Mouse (Mus musculus) liver, embryonic 15.5 days (tissue): ENCODE measurements around the gene Slc44a5. TPM values are rescaled to one million over a fixed set of nuclear protein-coding genes. Genes with fewer than 3 reads are reported as not detected.

Experiments
- ATAC-seq: fragments of 200-750 bp; cut with Nextera tagmentation; 2 replicates; pipeline ENCODE4 v1.8.0; 2017; ENCODE audit warnings: moderate number of reproducible peaks, mild to moderate bottlenecking, moderate library complexity; ENCODE audit not compliant: insufficient read depth
- H3K27ac ChIP-seq: fragments of 300-500 bp; sonication (generic); replicated peaks from 2 replicates; pipeline ENCODE4 v1.5.1; 2015; ENCODE audit warnings: mild to moderate bottlenecking, inconsistent platforms
- H3K27me3 ChIP-seq: fragments of 300-500 bp; sonication (generic); 2 replicates; pipeline ENCODE4 v1.6.1; 2015; ENCODE audit warnings: mild to moderate bottlenecking, inconsistent platforms
- H3K36me3 ChIP-seq: fragments of 300-500 bp; sonication (generic); replicated peaks from 2 replicates; pipeline ENCODE4 v1.6.1; 2015; ENCODE audit warnings: moderate library complexity, mild to moderate bottlenecking, inconsistent platforms
- H3K4me1 ChIP-seq: fragments of 300-500 bp; sonication (generic); replicated peaks from 2 replicates; pipeline ENCODE4 v1.6.1; 2015; ENCODE audit warnings: inconsistent platforms
- H3K4me2 ChIP-seq: fragments of 300-500 bp; sonication (generic); 2 replicates; pipeline ENCODE4 v1.6.1; 2015; ENCODE audit warnings: moderate library complexity, mild to moderate bottlenecking, inconsistent platforms
- H3K4me3 ChIP-seq: fragments of 300-500 bp; sonication (generic); replicated peaks from 2 replicates; pipeline ENCODE4 v1.5.1; 2015; ENCODE audit warnings: mild to moderate bottlenecking, inconsistent platforms
- H3K9ac ChIP-seq: fragments of 300-500 bp; sonication (generic); 2 replicates; pipeline ENCODE4 v1.6.1; 2015; ENCODE audit warnings: moderate library complexity, mild to moderate bottlenecking, inconsistent platforms
- H3K9me3 ChIP-seq: fragments of 300-500 bp; sonication (generic); replicated peaks from 2 replicates; pipeline ENCODE4 v1.6.1; 2016; ENCODE audit warnings: inconsistent platforms
- WGBS: fragments of 180-500 bp; shearing (Covaris S2); methylation state at CpG from one replicate; pipeline ENCODE4 v1.1.7; 2015; ENCODE audit warnings: mixed read lengths; ENCODE audit not compliant: insufficient replicate concordance; 5-methylcytosine and 5-hydroxymethylcytosine counted together
- polyA plus RNA-seq: library from polyadenylated mRNA; unstranded; fragments of >200 nt; fragmentation: Nextera tagmentation; extraction: Ambion mirVana; gene quantifications from 2 replicates; pipeline ENCODE4 v1.2.1, GENCODE M21; 2015

Slc44a5 gene
- polyA plus RNA-seq, 1 experiment from 2014 or later, result 0.29 TPM

- Histone ChIP-seq H3K36me3 (no peaks in the 10 kb centered on the region), H3K4me1 (peaks cover 3% of the 10 kb centered on the region; the same call in 1 of the 2 replicates), H3K9me3 (no peaks in the 10 kb centered on the region), H3K27ac (no peak overlapping the region), H3K4me2 (no peak overlapping the region), H3K27me3 (no peaks in the 10 kb centered on the region), H3K9ac (no peak overlapping the region), H3K4me3 (no peak overlapping the region)
- ATAC-seq, result no peak
- 61% methylated on average over 8 of the region's 8 CpGs for WGBS
Measured at GRCm38 (mm10) chr3:154200422-154200828, 227.2 kb downstream of the Slc44a5 start.

- H3K4me1 ChIP-seq, result no peaks in the 10 kb centered on the region
- ATAC-seq, result no peak
- no peak overlapping the region for H3K9ac ChIP-seq
- no peak overlapping the region for H3K4me3 ChIP-seq
- H3K36me3 ChIP-seq, result no peaks in the 10 kb centered on the region
- no peak overlapping the region for H3K4me2 ChIP-seq
- no peak overlapping the region for H3K27ac ChIP-seq
- H3K27me3 ChIP-seq, result no peaks in the 10 kb centered on the region
- no peaks in the 10 kb centered on the region for H3K9me3 ChIP-seq
- 74% methylated on average over 12 of the region's 12 CpGs for WGBS
Measured at GRCm38 (mm10) chr3:154201796-154202195, 228.6 kb downstream of the Slc44a5 start.

- Histone ChIP-seq H3K36me3 (no peaks in the 10 kb centered on the region), H3K27ac (no peak overlapping the region), H3K9ac (no peak overlapping the region), H3K4me2 (no peak overlapping the region), H3K4me3 (no peak overlapping the region), H3K9me3 (no peaks in the 10 kb centered on the region), H3K4me1 (no peaks in the 10 kb centered on the region), H3K27me3 (no peaks in the 10 kb centered on the region)
- no peak for ATAC-seq
- 77% methylated on average over 13 of the region's 13 CpGs for WGBS
Measured at GRCm38 (mm10) chr3:154202383-154202782, 229.1 kb downstream of the Slc44a5 start.

- WGBS, result 65% methylated on average over 2 of the region's 2 CpGs
- Histone ChIP-seq H3K9ac (no peak overlapping the region), H3K9me3 (no peaks in the 10 kb centered on the region), H3K36me3 (no peaks in the 10 kb centered on the region), H3K27ac (no peak overlapping the region), H3K4me3 (no peak overlapping the region), H3K4me1 (no peaks in the 10 kb centered on the region), H3K4me2 (no peak overlapping the region), H3K27me3 (no peaks in the 10 kb centered on the region)
- no peak for ATAC-seq
Measured at GRCm38 (mm10) chr3:154208479-154208878, 235.2 kb downstream of the Slc44a5 start.

- Histone ChIP-seq H3K27ac (no peak overlapping the region), H3K27me3 (no peaks in the 10 kb centered on the region), H3K36me3 (no peaks in the 10 kb centered on the region), H3K9me3 (no peaks in the 10 kb centered on the region), H3K4me3 (no peak overlapping the region), H3K9ac (no peak overlapping the region), H3K4me2 (no peak overlapping the region), H3K4me1 (no peaks in the 10 kb centered on the region)
- 40% methylated on average over 4 of the region's 4 CpGs for WGBS
- no peak for ATAC-seq
Measured at GRCm38 (mm10) chr3:154209201-154209754, 236.0 kb downstream of the Slc44a5 start.

GRCm38 (mm10) chr3:154209776-154210430, 236.7 kb downstream of the Slc44a5 start:
- no peak overlapping the region for H3K27ac ChIP-seq
- H3K4me2 ChIP-seq, result no peak overlapping the region
- no peaks in the 10 kb centered on the region for H3K9me3 ChIP-seq
- H3K36me3 ChIP-seq, result no peaks in the 10 kb centered on the region
- H3K27me3 ChIP-seq, result no peaks in the 10 kb centered on the region
- no peaks in the 10 kb centered on the region for H3K4me1 ChIP-seq
- no peak overlapping the region for H3K9ac ChIP-seq
- H3K4me3 ChIP-seq, result no peak overlapping the region
- no peak for ATAC-seq
- 26% methylated on average over 4 of the region's 4 CpGs for WGBS

GRCm38 (mm10) chr3:154210431-154211055, 237.3 kb downstream of the Slc44a5 start:
- ATAC-seq, result no peak
- Histone ChIP-seq H3K4me1 (peaks cover 5% of the 10 kb centered on the region; the same call in 1 of the 2 replicates), H3K9ac (no peak overlapping the region), H3K36me3 (no peaks in the 10 kb centered on the region), H3K27ac (no peak overlapping the region), H3K4me2 (no peak overlapping the region), H3K27me3 (no peaks in the 10 kb centered on the region), H3K4me3 (no peak overlapping the region), H3K9me3 (no peaks in the 10 kb centered on the region)
- 50% methylated on average over 10 of the region's 10 CpGs for WGBS

- no peak overlapping the region for H3K4me2 ChIP-seq
- no peak; the same call in 1 of the 2 replicates for ATAC-seq
- peaks cover 8% of the 10 kb centered on the region; the same call in 1 of the 2 replicates for H3K4me1 ChIP-seq
- H3K4me3 ChIP-seq, result no peak overlapping the region
- 44% methylated on average over 2 of the region's 2 CpGs for WGBS
- no peaks in the 10 kb centered on the region for H3K27me3 ChIP-seq
- no peaks in the 10 kb centered on the region for H3K9me3 ChIP-seq
- H3K36me3 ChIP-seq, result no peaks in the 10 kb centered on the region
- no peak overlapping the region for H3K9ac ChIP-seq
- no peak overlapping the region for H3K27ac ChIP-seq
Measured at GRCm38 (mm10) chr3:154212551-154212950, 239.3 kb downstream of the Slc44a5 start.

- Histone ChIP-seq H3K27me3 (no peaks in the 10 kb centered on the region), H3K36me3 (no peaks in the 10 kb centered on the region), H3K4me1 (peaks cover 8% of the 10 kb centered on the region; the same call in 1 of the 2 replicates), H3K4me3 (no peak overlapping the region), H3K9me3 (no peaks in the 10 kb centered on the region), H3K9ac (no peak overlapping the region), H3K27ac (no peak overlapping the region), H3K4me2 (no peak overlapping the region)
- no peak for ATAC-seq
- WGBS, result 31% methylated on average over 7 of the region's 7 CpGs
Measured at GRCm38 (mm10) chr3:154215309-154215708, 242.1 kb downstream of the Slc44a5 start.

GRCm38 (mm10) chr3:154215779-154216178, 242.5 kb downstream of the Slc44a5 start:
- no peaks in the 10 kb centered on the region for H3K27me3 ChIP-seq
- no peak overlapping the region for H3K4me3 ChIP-seq
- peaks cover 8% of the 10 kb centered on the region; the same call in 1 of the 2 replicates for H3K4me1 ChIP-seq
- no peaks in the 10 kb centered on the region for H3K36me3 ChIP-seq
- no peak overlapping the region for H3K4me2 ChIP-seq
- no peak for ATAC-seq
- no peak overlapping the region for H3K9ac ChIP-seq
- H3K27ac ChIP-seq, result no peak overlapping the region
- H3K9me3 ChIP-seq, result no peaks in the 10 kb centered on the region

GRCm38 (mm10) chr3:154222141-154222591, 248.9 kb downstream of the Slc44a5 start:
- Histone ChIP-seq H3K9me3 (no peaks in the 10 kb centered on the region), H3K9ac (no peak overlapping the region), H3K4me3 (no peak overlapping the region), H3K4me1 (no peaks in the 10 kb centered on the region), H3K27ac (no peak overlapping the region), H3K27me3 (no peaks in the 10 kb centered on the region), H3K4me2 (no peak overlapping the region), H3K36me3 (no peaks in the 10 kb centered on the region)
- ATAC-seq, result no peak
- 54% methylated on average over 8 of the region's 8 CpGs for WGBS
